Mouse (Mus musculus) gastrocnemius, adult 2 months (tissue): ENCODE measurements around the gene Mag. TPM values are rescaled to one million over a fixed set of nuclear protein-coding genes. Genes with fewer than 3 reads are reported as not detected.

Experiments used
- DNase-seq: peaks from one replicate; pipeline ENCODE4 v3.0.0; 2022
- H3K27ac ChIP-seq: fragments of 200-600 bp; 2 replicates; pipeline ENCODE4 v1.8.1; 2022; ENCODE audit warnings: mild to moderate bottlenecking
- H3K4me3 ChIP-seq: fragments of 200-600 bp; 2 replicates; pipeline ENCODE4 v1.8.1; 2022; ENCODE audit warnings: mild to moderate bottlenecking, moderate library complexity
- CTCF ChIP-seq: fragments of 200-600 bp; IDR thresholded peaks from 2 replicates; pipeline ENCODE4 v1.8.1; 2022; ENCODE audit warnings: antibody characterized with exemption, mild to moderate bottlenecking, moderate library complexity
- intact Hi-C: fragments of 180-260 bp; cut with DNase I; formaldehyde crosslinking; loops from one replicate; pipeline ENCODE4 v1.15.1; 2025
- total RNA-seq, 2 experiments: library from RNA; stranded (reverse); gene quantifications; 2 replicates each; pipeline ENCODE4 v1.2.3; 2021

Mag gene
- total RNA-seq, 2 experiments from 2014 or later = 0.22 to 0.71 TPM

DNA sequence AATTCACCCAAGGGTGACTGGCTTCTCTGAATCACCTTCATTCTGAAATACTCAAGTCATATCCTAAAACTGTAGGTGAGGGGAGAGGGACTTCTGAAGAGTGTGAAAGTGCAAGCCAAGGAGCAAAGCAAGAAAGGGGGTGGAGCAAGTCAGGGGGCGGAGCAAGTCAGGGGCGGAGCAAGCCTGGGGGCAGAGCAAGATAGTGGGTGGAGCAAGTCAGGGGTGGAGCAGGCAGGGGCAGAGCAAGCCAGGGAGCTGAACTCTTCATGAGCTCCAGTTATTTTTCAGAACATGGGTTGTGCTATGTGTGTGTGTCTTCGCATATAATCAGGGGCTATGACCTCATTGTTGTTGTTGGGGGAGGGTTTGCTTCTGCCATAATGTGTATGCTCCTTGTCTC lies 5.5 kb upstream of the Mag start:
- TF ChIP-seq CTCF = no peak
- DNase-seq = no peak
- H3K4me3 ChIP-seq = no peak overlapping the region
- no peak overlapping the region for H3K27ac ChIP-seq
- intact Hi-C loops = no loop called here

DNA sequence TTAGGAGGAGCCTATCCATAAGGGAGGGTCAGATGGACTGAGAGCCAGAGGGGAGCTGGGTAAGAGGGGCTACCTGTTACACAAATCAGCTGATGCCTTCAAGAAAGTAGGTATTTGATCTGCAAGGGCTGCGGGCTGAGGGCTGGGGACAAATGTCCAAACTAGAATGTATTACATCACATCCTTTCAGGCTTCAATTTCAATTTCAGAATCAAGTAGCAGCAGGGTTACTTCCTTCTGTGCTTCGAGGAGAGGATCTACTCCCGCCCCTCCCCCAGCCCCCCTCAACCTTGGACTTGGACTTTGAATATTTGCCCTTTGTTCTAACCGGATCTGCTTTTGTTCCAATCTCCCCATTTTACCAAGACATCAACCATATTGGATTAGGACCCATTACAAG lies 2.5 kb upstream of the Mag start:
- Histone ChIP-seq H3K4me3 (no peak overlapping the region), H3K27ac (no peak overlapping the region)
- DNase-seq = no peak
- TF ChIP-seq CTCF = no peak
- intact Hi-C loops = no loop called here

GRCm38 (mm10) chr7:30916713-30917112 lies 2.0 kb upstream of the Mag start:
- intact Hi-C loops = no loop called here
- TF ChIP-seq CTCF = no peak
- H3K27ac ChIP-seq = no peak overlapping the region
- no peak for DNase-seq
- H3K4me3 ChIP-seq = no peak overlapping the region

DNA sequence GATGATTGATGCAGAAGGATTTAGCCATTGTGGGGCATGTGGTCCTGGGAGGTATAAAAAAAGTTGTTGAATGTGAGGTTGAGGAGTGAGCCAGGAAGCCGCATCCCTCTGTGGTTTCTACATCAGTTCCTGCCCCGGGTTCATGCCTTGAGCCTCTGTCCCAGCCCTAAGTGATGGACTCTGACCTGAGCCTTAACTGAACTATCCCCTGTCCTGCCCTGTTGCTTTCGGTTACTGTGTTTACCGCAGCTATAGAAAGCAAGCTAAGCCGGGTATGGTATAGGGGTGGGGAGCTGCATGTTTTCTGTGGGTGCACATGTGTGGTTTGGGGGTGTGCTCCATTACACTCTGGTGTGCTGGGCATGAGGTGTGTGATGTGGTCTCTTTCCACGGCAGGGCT lies 4.9 kb downstream of the Mag start:
- intact Hi-C loops = no loop called here
- Histone ChIP-seq H3K4me3 (no peak overlapping the region), H3K27ac (no peak overlapping the region)
- DNase-seq = no peak
- TF ChIP-seq CTCF = no peak

DNA sequence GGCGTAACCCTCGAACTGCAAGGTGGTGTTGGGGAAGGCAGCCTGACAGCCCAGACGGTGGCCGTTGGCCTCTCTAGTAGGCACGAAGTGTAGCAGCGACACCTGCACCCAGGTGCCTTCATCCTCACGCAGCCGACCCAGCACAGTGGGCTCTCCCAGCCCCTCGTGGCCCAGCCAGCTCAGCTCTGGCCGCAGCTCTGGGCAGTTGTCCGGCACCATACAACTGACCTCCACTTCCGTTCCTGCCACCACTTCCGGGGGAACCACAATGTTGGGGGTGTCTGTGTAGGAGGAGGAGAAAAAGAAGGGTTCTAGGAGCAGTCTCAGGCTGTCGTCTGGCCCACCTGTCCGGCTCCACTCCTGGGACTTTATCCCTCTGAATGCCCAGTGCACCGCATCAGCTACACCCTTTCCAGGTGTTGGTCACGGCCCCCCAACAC lies 5.7 kb downstream of the Mag start:
- DNase-seq = no peak
- Histone ChIP-seq H3K27ac (no peak overlapping the region), H3K4me3 (peak overlapping the region; percentile 45)
- intact Hi-C loops = no loop called here
- TF ChIP-seq CTCF = no peak

DNA sequence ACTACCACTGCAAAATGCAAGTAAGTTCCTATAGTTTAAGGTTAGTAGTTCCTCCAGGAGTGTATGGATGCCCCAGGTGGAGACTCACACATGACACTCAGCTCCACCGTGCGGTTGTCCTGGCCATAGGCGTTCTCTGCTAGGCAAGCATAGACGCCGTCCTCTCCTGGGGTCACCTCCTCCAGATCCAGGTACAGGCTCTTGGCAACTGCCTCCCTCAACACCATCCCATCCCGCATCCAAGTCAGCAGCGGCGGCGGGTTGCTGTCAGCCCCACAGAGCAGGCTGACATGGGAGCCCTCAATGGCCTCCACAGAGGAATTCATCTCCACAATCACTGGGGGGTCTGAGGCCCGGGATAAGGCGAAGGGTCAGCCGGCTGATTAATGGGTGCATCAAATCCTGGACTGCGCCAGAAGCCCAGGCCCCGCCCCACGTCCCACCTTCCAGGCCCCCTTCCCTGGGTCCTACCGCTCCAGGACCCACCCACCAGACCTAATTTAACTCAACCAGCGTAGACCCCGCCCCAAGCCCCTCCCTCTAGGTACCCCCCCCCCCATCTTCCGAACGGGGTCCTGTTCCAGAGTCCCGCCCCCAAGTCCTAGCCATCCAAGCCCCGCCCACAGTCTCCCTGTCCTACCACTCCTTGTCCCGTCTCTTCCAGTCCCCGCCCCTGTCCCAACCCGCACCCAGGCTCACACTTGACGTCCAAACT lies 6.2 kb downstream of the Mag start:
- TF ChIP-seq CTCF = no peak
- Histone ChIP-seq H3K4me3 (peak overlapping the region; percentile 45), H3K27ac (no peak overlapping the region)
- intact Hi-C loops = no loop called here
- no peak for DNase-seq

DNA sequence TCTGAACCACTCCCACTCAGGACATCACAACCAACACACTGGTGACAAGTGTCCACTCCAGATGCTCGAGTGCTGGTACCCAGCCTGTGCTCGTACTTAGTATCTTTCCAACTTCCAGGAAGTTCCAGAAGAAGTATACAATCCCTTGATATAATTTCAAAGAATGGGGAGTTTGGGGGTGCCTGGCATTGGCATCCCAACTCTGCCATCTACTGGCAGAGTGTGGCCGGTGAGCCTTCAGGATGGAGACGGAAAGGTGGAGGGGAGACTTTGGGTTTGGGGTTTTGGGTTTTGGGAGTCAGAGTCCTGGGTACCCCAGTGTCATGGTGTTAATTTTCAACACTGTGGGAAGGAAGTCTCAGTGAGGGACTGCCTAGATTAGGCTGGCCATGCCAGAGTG lies 10.6 kb downstream of the Mag start:
- TF ChIP-seq CTCF = peak; percentile 45
- intact Hi-C loops = no loop called here
- Histone ChIP-seq H3K27ac (no peak overlapping the region), H3K4me3 (no peak overlapping the region)
- DNase-seq = no peak

GRCm38 (mm10) chr7:30895217-30895616 lies 19.5 kb downstream of the Mag start:
- no peak for DNase-seq
- Histone ChIP-seq H3K27ac (no peak overlapping the region), H3K4me3 (no peak overlapping the region)
- TF ChIP-seq CTCF = no peak
- intact Hi-C loops = no loop called here

- no peak for TF ChIP-seq CTCF
- no peak for DNase-seq
- no peak overlapping the region for H3K27ac ChIP-seq
- no peak overlapping the region for H3K4me3 ChIP-seq
- intact Hi-C loops = no loop called here
Observed at GRCm38 (mm10) chr7:30892515-30892914, 22.2 kb downstream of the Mag start.

GRCm38 (mm10) chr7:30891746-30892145 lies 22.9 kb downstream of the Mag start:
- no peak overlapping the region for H3K4me3 ChIP-seq
- no peak for DNase-seq
- intact Hi-C loops = no loop called here
- H3K27ac ChIP-seq = no peak overlapping the region
- no peak for TF ChIP-seq CTCF

GRCm38 (mm10) chr7:30890681-30891080 lies 24.0 kb downstream of the Mag start:
- Histone ChIP-seq H3K4me3 (no peak overlapping the region), H3K27ac (no peak overlapping the region)
- no peak for DNase-seq
- intact Hi-C loops = no loop called here
- TF ChIP-seq CTCF = no peak

DNA sequence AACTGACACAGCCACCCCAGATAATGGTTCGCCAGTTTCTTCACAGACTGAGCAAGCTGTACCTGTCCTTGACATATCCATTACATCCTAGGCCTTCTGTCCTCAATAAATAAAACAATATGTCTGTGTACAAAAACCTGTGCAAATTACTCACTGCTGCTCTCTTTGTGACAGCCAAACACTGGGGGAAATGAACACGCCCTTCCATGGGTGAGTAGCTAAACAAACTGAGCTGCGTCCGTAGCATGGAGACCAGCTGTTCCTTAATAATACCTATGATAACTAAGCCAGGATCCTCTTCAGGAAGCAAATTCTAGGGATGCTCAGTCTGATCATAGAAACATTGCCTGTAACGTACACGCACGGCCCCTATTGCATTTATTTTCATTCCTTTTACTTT lies 25.9 kb downstream of the Mag start:
- intact Hi-C loops = no loop called here

DNA sequence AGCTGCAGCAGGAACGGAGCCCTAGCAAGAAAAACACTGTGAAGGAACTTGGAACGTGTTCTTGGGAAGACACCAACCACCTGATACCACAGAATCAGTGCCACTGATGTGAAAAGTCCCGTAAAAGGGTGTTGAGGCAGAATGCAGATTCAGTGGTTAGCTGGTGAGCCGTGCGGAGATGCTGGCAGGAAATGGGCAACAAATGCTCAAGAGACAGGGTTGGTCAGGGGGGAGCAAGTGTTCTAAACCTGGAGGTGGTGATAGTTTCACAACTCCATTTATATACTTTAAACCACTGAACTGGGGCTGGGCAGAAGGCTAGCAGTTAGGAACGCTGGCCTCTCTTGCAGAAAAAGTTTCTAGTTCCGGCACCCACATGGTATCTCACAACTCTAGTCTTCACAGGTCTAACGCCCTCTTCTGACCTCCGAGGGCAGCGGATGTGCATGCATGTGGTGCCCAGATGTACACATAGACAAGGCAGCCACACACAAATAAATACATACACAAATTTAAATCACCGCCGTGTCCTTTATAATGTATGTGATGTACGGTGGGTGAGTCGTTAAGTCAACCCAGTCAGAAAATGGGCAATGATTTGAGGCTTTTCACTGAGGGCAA lies 27.0 kb downstream of the Mag start:
- no peak overlapping the region for H3K27ac ChIP-seq
- intact Hi-C loops = no loop called here
- H3K4me3 ChIP-seq = no peak overlapping the region
- no peak for TF ChIP-seq CTCF
- DNase-seq = no peak

More for the DNA sequence above, 25.9 kb downstream of the Mag start:
- Histone ChIP-seq H3K27ac (no peak overlapping the region), H3K4me3 (no peak overlapping the region)
- TF ChIP-seq CTCF = no peak
- no peak for DNase-seq

GRCm38 (mm10) chr7:30886852-30887251 lies 27.8 kb downstream of the Mag start:
- DNase-seq = no peak
- intact Hi-C loops = no loop called here
- TF ChIP-seq CTCF = no peak
- H3K4me3 ChIP-seq = no peak overlapping the region
- no peak overlapping the region for H3K27ac ChIP-seq
